Mouse (Mus musculus) midbrain, embryonic 14.5 days (tissue): ENCODE data around the gene Bhmt. TPM values are rescaled to one million over a fixed set of nuclear protein-coding genes. Genes with fewer than 3 reads are reported as not detected.

Experiments
- ATAC-seq: fragments of 200-750 bp; cut with Nextera tagmentation; 2 replicates; pipeline ENCODE4 v1.8.0; 2017; ENCODE audit warnings: moderate number of reproducible peaks, moderate library complexity; ENCODE audit not compliant: low FRiP score, low TSS enrichment
- DNase-seq: peaks from one replicate; pipeline ENCODE4 v3.0.0-alpha.2; 2015
- H3K27ac ChIP-seq: fragments of 300-500 bp; sonication (generic); replicated peaks from 2 replicates; pipeline ENCODE4 v1.5.1; 2014; ENCODE audit warnings: mild to moderate bottlenecking, low read depth, low read length, moderate library complexity
- H3K27me3 ChIP-seq: fragments of 300-500 bp; sonication (generic); 2 replicates; pipeline ENCODE4 v1.6.1; 2014; ENCODE audit warnings: low read length, control low read depth, mixed read lengths; ENCODE audit not compliant: control insufficient read depth, insufficient read depth
- H3K36me3 ChIP-seq: fragments of 300-500 bp; sonication (generic); 2 replicates; pipeline ENCODE4 v1.6.1; 2014; ENCODE audit warnings: low read length, control low read depth; ENCODE audit not compliant: control insufficient read depth, insufficient read depth
- H3K4me1 ChIP-seq: fragments of 300-500 bp; sonication (generic); 2 replicates; pipeline ENCODE4 v1.6.1; 2014; ENCODE audit warnings: mild to moderate bottlenecking, antibody characterized with exemption, low read length, control low read depth; ENCODE audit not compliant: control insufficient read depth, insufficient read depth
- H3K4me2 ChIP-seq: fragments of 300-500 bp; sonication (generic); 2 replicates; pipeline ENCODE4 v1.6.1; 2014; ENCODE audit warnings: mild to moderate bottlenecking, low read length, moderate library complexity
- H3K4me3 ChIP-seq: fragments of 300-500 bp; sonication (generic); replicated peaks from 2 replicates; pipeline ENCODE4 v1.5.1; 2014; ENCODE audit warnings: low read depth, low read length
- H3K9ac ChIP-seq: fragments of 300-500 bp; sonication (generic); replicated peaks from 2 replicates; pipeline ENCODE4 v1.6.1; 2014; ENCODE audit warnings: mild to moderate bottlenecking, low read length, moderate library complexity
- H3K9me3 ChIP-seq: fragments of 300-500 bp; sonication (generic); 2 replicates; pipeline ENCODE4 v1.6.1; 2016; ENCODE audit warnings: low read length, control low read depth, mixed read lengths; ENCODE audit not compliant: control insufficient read depth
- WGBS: fragments of 180-500 bp; shearing (Covaris S2); extraction: QIAGEN DNeasy Blood & Tissue Kit; methylation state at CpG from one replicate; pipeline ENCODE4 v1.1.7; 2014; 5-methylcytosine and 5-hydroxymethylcytosine counted together
- polyA plus RNA-seq: library from polyadenylated mRNA; unstranded; fragments of >200 nt; fragmentation: Nextera tagmentation; extraction: Ambion mirVana; gene quantifications from 2 replicates; pipeline ENCODE4 v1.2.1, GENCODE M21; 2014

Gene Bhmt
- 0.28 TPM in 1 of 2 replicates, not detected in the other for polyA plus RNA-seq

GRCm38 (mm10) chr13:93637282-93638245 lies at the start of gene Bhmt:
TSS of gene Bhmt (minus strand) at chr13:93637961.
- ATAC-seq (no peak), DNase-seq (no peak)
- Histone ChIP-seq H3K36me3 (no peaks in the 10 kb centered on the region), H3K27me3 (no peaks in the 10 kb centered on the region), H3K4me1 (no peaks in the 10 kb centered on the region), H3K9me3 (no peaks in the 10 kb centered on the region), H3K4me3 (no peak within 1 kb of the TSS), H3K4me2 (no peak within 1 kb of the TSS), H3K9ac (no peak within 1 kb of the TSS), H3K27ac (no peak within 1 kb of the TSS)
- WGBS, result 72% methylated on average over 19 of the region's 19 CpGs

GRCm38 (mm10) chr13:93687321-93687720 lies 49.6 kb upstream of the Bhmt start:
- Histone ChIP-seq H3K4me2 (no peak overlapping the region), H3K27ac (no peak overlapping the region), H3K36me3 (no peaks in the 10 kb centered on the region), H3K4me3 (no peak overlapping the region), H3K27me3 (no peaks in the 10 kb centered on the region), H3K9ac (no peak overlapping the region), H3K4me1 (no peaks in the 10 kb centered on the region), H3K9me3 (no peaks in the 10 kb centered on the region)
- ATAC-seq (0 out of 2 replicates have a peak, but pooled peaks have one; percentile 31), DNase-seq (peak; percentile 20)
- 9% methylated on average over 5 of the region's 5 CpGs for WGBS

- DNase-seq, result no peak
- no peaks in the 10 kb centered on the region for H3K9me3 ChIP-seq
- no peak overlapping the region for H3K4me3 ChIP-seq
- ATAC-seq, result no peak
- H3K36me3 ChIP-seq, result no peaks in the 10 kb centered on the region
- H3K27me3 ChIP-seq, result no peaks in the 10 kb centered on the region
- H3K27ac ChIP-seq, result no peak overlapping the region
- no peak overlapping the region for H3K9ac ChIP-seq
- WGBS, result 71% methylated on average over 4 of the region's 4 CpGs
- H3K4me2 ChIP-seq, result no peak overlapping the region
- no peaks in the 10 kb centered on the region for H3K4me1 ChIP-seq
These were observed 47.5 kb upstream of the Bhmt start for GRCm38 (mm10) chr13:93685226-93685625.

- DNase-seq (no peak), ATAC-seq (no peak)
- H3K27ac ChIP-seq, result no peak overlapping the region
These were observed 45.6 kb upstream of the Bhmt start for GRCm38 (mm10) chr13:93683336-93683735.

GRCm38 (mm10) chr13:93676864-93677263 lies 39.1 kb upstream of the Bhmt start:
- WGBS, result 85% methylated on average over 9 of the region's 9 CpGs
- Histone ChIP-seq H3K9me3 (no peaks in the 10 kb centered on the region), H3K4me1 (no peaks in the 10 kb centered on the region), H3K27ac (no peak overlapping the region), H3K9ac (no peak overlapping the region), H3K4me3 (no peak overlapping the region), H3K4me2 (no peak overlapping the region), H3K36me3 (no peaks in the 10 kb centered on the region), H3K27me3 (no peaks in the 10 kb centered on the region; the same call in 1 of the 2 replicates)
- DNase-seq, result no peak
- ATAC-seq, result no peak

More at GRCm38 (mm10) chr13:93683336-93683735, 45.6 kb upstream of the Bhmt start:
- Histone ChIP-seq H3K36me3 (no peaks in the 10 kb centered on the region), H3K4me3 (no peak overlapping the region), H3K9ac (no peak overlapping the region), H3K4me2 (no peak overlapping the region), H3K27me3 (no peaks in the 10 kb centered on the region), H3K9me3 (no peaks in the 10 kb centered on the region), H3K4me1 (no peaks in the 10 kb centered on the region)

GRCm38 (mm10) chr13:93674131-93674561 lies 36.4 kb upstream of the Bhmt start, which contains the start of the genes Bhmt2 and Dmgdh:
TSS of gene Bhmt2 (minus strand) at chr13:93674302.
TSS of gene Dmgdh (plus strand) at chr13:93674433.
- Histone ChIP-seq H3K9me3 (no peaks in the 10 kb centered on the region), H3K36me3 (no peaks in the 10 kb centered on the region), H3K4me3 (no peak within 1 kb of the TSS), H3K4me1 (no peaks in the 10 kb centered on the region), H3K9ac (no peak within 1 kb of the TSS), H3K27ac (no peak within 1 kb of the TSS), H3K4me2 (peak within 1 kb of the TSS; percentile 17; the same call in 1 of the 2 replicates), H3K27me3 (no peaks in the 10 kb centered on the region; the same call in 1 of the 2 replicates)
- DNase-seq (no peak), ATAC-seq (no peak; the same call in 1 of the 2 replicates)
- WGBS, result 6% methylated on average over 31 of the region's 31 CpGs

GRCm38 (mm10) chr13:93673296-93673695 lies 35.5 kb upstream of the Bhmt start:
- Histone ChIP-seq H3K4me2 (no peak overlapping the region), H3K9me3 (no peaks in the 10 kb centered on the region), H3K27me3 (no peaks in the 10 kb centered on the region; the same call in 1 of the 2 replicates), H3K9ac (no peak overlapping the region), H3K4me3 (no peak overlapping the region), H3K27ac (no peak overlapping the region), H3K4me1 (no peaks in the 10 kb centered on the region), H3K36me3 (no peaks in the 10 kb centered on the region)
- 78% methylated on average over 2 of the region's 2 CpGs for WGBS
- no peak for DNase-seq
- ATAC-seq, result no peak

GRCm38 (mm10) chr13:93672371-93672770 lies 34.6 kb upstream of the Bhmt start:
- H3K9ac ChIP-seq, result no peak overlapping the region
- DNase-seq, result no peak
- no peaks in the 10 kb centered on the region for H3K4me1 ChIP-seq
- H3K27ac ChIP-seq, result no peak overlapping the region
- H3K27me3 ChIP-seq, result no peaks in the 10 kb centered on the region; the same call in 1 of the 2 replicates
- no peaks in the 10 kb centered on the region for H3K36me3 ChIP-seq
- H3K9me3 ChIP-seq, result no peaks in the 10 kb centered on the region
- no peak overlapping the region for H3K4me2 ChIP-seq
- WGBS, result 95% methylated on average over 4 of the region's 4 CpGs
- ATAC-seq, result no peak
- H3K4me3 ChIP-seq, result no peak overlapping the region
